Mouse (Mus musculus): Measurements from ENCODE around the gene 1700061G19Rik. TPM values are rescaled to one million over a fixed set of nuclear protein-coding genes. Genes with fewer than 3 reads are reported as not detected.

The 1700061G19Rik gene
- polyA plus RNA-seq, 1 experiment from 2014 or later: 0.65 TPM

DNA sequence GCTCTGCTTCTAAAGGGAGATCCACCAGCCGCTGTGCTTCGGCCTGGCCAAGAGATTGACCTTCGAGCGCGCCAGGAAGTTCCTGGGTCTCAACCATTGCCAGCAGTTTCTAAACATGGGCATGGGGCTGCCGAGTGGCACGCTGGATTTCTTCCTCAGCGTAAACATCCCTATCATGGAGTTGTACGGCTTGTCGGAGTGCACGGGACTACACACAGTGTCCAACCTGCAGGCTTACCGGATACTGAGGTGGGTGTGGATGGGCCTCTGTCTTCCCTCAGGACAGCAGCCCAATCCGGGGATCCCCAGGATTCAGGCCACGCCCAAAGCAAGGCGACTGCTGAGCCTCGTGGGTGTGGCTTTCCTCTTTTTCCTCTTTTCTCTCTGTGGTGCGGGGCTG lies 8.3 kb downstream of the 1700061G19Rik start:
- Histone ChIP-seq H3K36me3 (ENCODE audit: control insufficient read depth, insufficient read depth) (peaks cover 2% of the 10 kb centered on the region; the same call in 1 of the 2 replicates), H3K9ac (replicated peaks; ENCODE audit: low read depth, low read length) (no peak overlapping the region), H3K4me3 (replicated peaks; ENCODE audit: low read length) (no peak overlapping the region), H3K27ac (ENCODE audit: low read length) (no peak overlapping the region), H3K9me3 (ENCODE audit: control insufficient read depth, low read length) (no peaks in the 10 kb centered on the region), H3K4me1 (replicated peaks; ENCODE audit: control insufficient read depth, insufficient read depth, low read length) (no peaks in the 10 kb centered on the region), H3K4me2 (ENCODE audit: low read length) (peak overlapping the region; percentile 18; the same call in 1 of the 2 replicates), H3K27me3 (replicated peaks; ENCODE audit: control insufficient read depth, insufficient read depth, low read length) (no peaks in the 10 kb centered on the region)
- no peak for ATAC-seq
- 44% methylated on average over 17 of the region's 17 CpGs for WGBS

DNA sequence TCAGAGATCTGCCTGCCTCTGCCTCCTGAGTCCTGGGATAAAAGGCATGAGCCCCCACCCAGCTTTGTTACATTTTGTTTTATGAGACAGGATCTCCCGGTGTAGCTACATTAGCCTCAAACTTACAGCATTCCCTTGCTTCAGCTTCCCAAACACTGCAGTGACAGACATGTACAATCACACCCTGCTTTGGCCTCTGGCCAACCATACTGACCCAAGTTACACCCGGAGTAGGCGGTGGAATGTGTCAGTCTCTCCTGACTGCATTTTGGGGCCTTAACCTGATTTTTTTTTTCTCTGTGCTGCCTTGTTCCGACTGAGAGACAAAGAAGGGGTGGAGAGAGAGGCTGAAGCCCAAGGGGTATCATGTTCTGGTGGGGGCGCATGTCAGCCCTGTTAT lies 9.1 kb downstream of the 1700061G19Rik start:
- 77% methylated on average over 5 of the region's 5 CpGs for WGBS
- H3K4me1 ChIP-seq (replicated peaks; ENCODE audit: control insufficient read depth, insufficient read depth, low read length): no peaks in the 10 kb centered on the region

DNA sequence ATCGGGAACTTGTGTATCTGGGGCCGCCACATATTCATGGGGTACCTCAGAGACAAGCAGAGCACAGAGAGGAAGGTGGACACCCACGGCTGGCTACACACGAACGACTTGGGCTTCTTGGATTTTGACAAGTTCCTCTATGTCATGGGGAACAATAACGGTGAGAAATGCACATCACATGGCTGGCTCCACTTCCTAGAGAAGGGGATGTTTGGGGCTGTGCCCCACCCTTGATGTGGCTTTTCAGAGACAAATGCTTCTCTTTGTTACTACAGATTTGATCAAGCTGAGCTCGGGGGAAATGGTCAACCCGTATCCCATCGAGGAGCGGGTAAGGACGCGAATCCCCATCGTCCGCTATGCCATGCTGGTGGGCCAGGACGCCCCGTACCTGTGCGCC lies 9.5 kb downstream of the 1700061G19Rik start:
- Histone ChIP-seq H3K4me1 (replicated peaks; ENCODE audit: control insufficient read depth, insufficient read depth, low read length) (no peaks in the 10 kb centered on the region), H3K9ac (replicated peaks; ENCODE audit: low read depth, low read length) (no peak overlapping the region), H3K27me3 (replicated peaks; ENCODE audit: control insufficient read depth, insufficient read depth, low read length) (no peaks in the 10 kb centered on the region), H3K27ac (ENCODE audit: low read length) (no peak overlapping the region), H3K4me3 (replicated peaks; ENCODE audit: low read length) (no peak overlapping the region), H3K4me2 (ENCODE audit: low read length) (no peak overlapping the region), H3K36me3 (ENCODE audit: control insufficient read depth, insufficient read depth) (peaks cover 7% of the 10 kb centered on the region; the same call in 1 of the 2 replicates), H3K9me3 (ENCODE audit: control insufficient read depth, low read length) (no peaks in the 10 kb centered on the region)
- 92% methylated on average over 17 of the region's 17 CpGs for WGBS
- no peak for ATAC-seq

More for the DNA sequence above, 9.1 kb downstream of the 1700061G19Rik start:
- H3K9me3 ChIP-seq (ENCODE audit: control insufficient read depth, low read length): no peaks in the 10 kb centered on the region
- no peak overlapping the region for H3K4me3 ChIP-seq (replicated peaks; ENCODE audit: low read length)
- H3K9ac ChIP-seq (replicated peaks; ENCODE audit: low read depth, low read length): no peak overlapping the region
- ATAC-seq: no peak
- no peaks in the 10 kb centered on the region for H3K27me3 ChIP-seq (replicated peaks; ENCODE audit: control insufficient read depth, insufficient read depth, low read length)
- peaks cover 7% of the 10 kb centered on the region; the same call in 1 of the 2 replicates for H3K36me3 ChIP-seq (ENCODE audit: control insufficient read depth, insufficient read depth)
- no peak overlapping the region for H3K4me2 ChIP-seq (ENCODE audit: low read length)
- no peak overlapping the region for H3K27ac ChIP-seq (ENCODE audit: low read length)

DNA sequence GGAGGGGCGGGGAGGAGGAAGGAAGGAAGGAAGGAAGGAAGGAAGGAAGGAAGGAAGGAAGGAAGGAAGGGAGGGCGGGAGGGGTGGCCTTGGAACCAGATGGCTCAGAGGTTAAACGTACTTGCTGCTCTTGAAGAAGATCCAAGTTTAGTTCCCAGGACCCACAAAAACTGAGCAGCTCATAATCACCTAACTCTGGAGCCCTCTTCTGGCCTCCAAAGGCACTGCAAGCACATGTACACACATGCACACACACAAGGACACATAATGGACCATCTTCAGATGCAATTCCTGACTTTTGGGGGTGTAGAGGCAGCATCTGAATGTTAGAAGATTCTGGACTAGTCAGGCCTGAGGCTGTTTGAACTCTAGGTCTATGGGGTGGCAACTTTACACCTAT lies 12.8 kb downstream of the 1700061G19Rik start:
- Histone ChIP-seq H3K4me2 (ENCODE audit: low read length) (no peak overlapping the region), H3K27ac (ENCODE audit: low read length) (no peak overlapping the region), H3K9me3 (ENCODE audit: control insufficient read depth, low read length) (0 out of 2 replicates have a peak, but pooled peaks cover 3% of the 10 kb centered on the region), H3K9ac (replicated peaks; ENCODE audit: low read depth, low read length) (no peak overlapping the region), H3K36me3 (ENCODE audit: control insufficient read depth, insufficient read depth) (peaks cover 24% of the 10 kb centered on the region), H3K27me3 (replicated peaks; ENCODE audit: control insufficient read depth, insufficient read depth, low read length) (no peaks in the 10 kb centered on the region), H3K4me1 (replicated peaks; ENCODE audit: control insufficient read depth, insufficient read depth, low read length) (no peaks in the 10 kb centered on the region), H3K4me3 (replicated peaks; ENCODE audit: low read length) (no peak overlapping the region)
- no peak for ATAC-seq
- WGBS: 76% methylated on average over 2 of the region's 3 CpGs

DNA sequence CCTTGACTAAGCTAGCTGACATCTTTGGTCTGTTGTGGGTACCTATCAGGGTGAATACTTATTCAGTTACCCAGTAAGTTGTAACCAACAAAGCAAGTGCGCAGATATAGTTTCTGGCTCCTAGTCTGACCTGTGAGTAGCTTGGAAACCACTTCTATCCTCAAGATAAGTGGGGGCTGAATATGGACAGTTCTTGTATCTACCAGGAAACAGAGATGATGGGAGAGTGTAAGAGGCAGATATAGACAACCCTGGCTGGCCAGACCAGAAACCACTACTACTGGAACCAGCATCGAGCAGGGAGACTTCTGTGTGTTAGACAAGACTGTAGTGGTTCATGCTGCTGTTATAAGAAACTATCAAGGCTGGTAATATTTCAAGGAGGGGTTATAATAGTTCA lies 14.7 kb downstream of the 1700061G19Rik start:
- Histone ChIP-seq H3K9ac (replicated peaks; ENCODE audit: low read depth, low read length) (no peak overlapping the region), H3K9me3 (ENCODE audit: control insufficient read depth, low read length) (0 out of 2 replicates have a peak, but pooled peaks cover 3% of the 10 kb centered on the region), H3K27me3 (replicated peaks; ENCODE audit: control insufficient read depth, insufficient read depth, low read length) (no peaks in the 10 kb centered on the region), H3K4me2 (ENCODE audit: low read length) (no peak overlapping the region), H3K36me3 (ENCODE audit: control insufficient read depth, insufficient read depth) (peaks cover 40% of the 10 kb centered on the region), H3K27ac (ENCODE audit: low read length) (no peak overlapping the region), H3K4me1 (replicated peaks; ENCODE audit: control insufficient read depth, insufficient read depth, low read length) (no peaks in the 10 kb centered on the region), H3K4me3 (replicated peaks; ENCODE audit: low read length) (no peak overlapping the region)
- 98% methylated on average over 2 of the region's 2 CpGs for WGBS
- no peak for ATAC-seq

DNA sequence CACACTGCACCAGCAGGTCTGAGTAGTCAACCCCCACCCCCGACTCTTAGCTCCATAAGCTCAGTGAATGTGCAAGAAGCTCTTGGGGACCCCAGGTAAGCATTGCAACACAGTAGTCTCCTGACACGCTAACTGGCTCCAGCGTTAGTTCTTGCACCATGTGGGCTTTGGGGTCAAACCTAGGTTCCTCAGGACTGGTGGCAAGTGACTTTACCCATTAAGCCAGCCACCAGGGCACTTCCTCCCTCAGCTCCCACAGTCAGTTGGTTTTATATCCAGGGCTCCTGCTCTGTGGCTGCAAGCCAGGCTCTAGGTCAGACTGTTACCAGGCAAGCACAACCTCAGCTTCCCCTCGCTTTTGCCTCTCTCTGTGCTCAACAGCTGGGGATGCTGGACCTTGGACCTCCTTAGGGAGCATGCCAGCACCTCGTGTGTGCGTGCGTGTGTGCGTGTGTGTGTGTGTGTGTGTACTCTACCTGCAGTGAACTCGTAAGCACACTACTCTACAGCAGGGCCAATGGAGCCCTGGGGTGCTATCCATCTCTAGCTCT lies 20.2 kb downstream of the 1700061G19Rik start:
- no peak for ATAC-seq
- no peak overlapping the region for H3K4me2 ChIP-seq (ENCODE audit: low read length)
- H3K4me3 ChIP-seq (replicated peaks; ENCODE audit: low read length): no peak overlapping the region
- 0 out of 2 replicates have a peak, but pooled peaks cover 3% of the 10 kb centered on the region for H3K9me3 ChIP-seq (ENCODE audit: control insufficient read depth, low read length)
- peaks cover 41% of the 10 kb centered on the region for H3K36me3 ChIP-seq (ENCODE audit: control insufficient read depth, insufficient read depth)
- H3K27me3 ChIP-seq (replicated peaks; ENCODE audit: control insufficient read depth, insufficient read depth, low read length): no peaks in the 10 kb centered on the region
- no peak overlapping the region for H3K9ac ChIP-seq (replicated peaks; ENCODE audit: low read depth, low read length)
- peaks cover 20% of the 10 kb centered on the region for H3K4me1 ChIP-seq (replicated peaks; ENCODE audit: control insufficient read depth, insufficient read depth, low read length)
- H3K27ac ChIP-seq (ENCODE audit: low read length): no peak overlapping the region
- 92% methylated on average over 9 of the region's 9 CpGs for WGBS

DNA sequence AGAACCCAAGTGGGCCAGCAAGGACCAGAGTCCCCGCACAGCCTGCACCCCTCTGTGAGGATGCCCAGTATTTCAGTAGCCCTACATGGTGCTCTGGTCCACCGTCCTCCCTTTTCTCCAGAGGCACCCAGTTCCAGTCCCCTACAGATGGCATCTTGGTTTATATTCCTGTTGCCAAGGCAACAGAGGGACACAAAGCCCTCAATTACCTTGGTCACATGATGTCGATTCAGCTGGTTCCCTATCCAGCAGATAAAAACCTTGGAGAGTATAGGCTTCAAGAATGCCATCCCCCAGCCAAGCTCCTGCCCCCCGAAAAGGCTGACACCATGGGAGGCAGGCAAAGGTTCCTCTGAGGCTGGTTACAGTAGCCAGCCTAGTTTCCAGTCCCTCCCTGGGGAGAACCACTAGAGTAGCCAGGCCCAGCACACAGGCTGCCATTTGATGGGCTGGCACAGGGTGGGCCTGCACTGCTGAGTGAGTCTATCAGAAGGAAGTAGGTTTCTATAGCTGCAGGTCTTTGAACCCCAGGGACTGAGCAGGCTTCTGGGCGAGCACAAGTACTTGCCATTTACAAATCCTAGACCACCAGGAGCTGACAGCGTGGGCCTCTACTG lies 21.3 kb downstream of the 1700061G19Rik start:
- peak overlapping the region; percentile 32 for H3K9ac ChIP-seq (replicated peaks; ENCODE audit: low read depth, low read length)
- peak; percentile 77 for ATAC-seq
- 59% methylated on average over 6 of the region's 6 CpGs for WGBS

DNA sequence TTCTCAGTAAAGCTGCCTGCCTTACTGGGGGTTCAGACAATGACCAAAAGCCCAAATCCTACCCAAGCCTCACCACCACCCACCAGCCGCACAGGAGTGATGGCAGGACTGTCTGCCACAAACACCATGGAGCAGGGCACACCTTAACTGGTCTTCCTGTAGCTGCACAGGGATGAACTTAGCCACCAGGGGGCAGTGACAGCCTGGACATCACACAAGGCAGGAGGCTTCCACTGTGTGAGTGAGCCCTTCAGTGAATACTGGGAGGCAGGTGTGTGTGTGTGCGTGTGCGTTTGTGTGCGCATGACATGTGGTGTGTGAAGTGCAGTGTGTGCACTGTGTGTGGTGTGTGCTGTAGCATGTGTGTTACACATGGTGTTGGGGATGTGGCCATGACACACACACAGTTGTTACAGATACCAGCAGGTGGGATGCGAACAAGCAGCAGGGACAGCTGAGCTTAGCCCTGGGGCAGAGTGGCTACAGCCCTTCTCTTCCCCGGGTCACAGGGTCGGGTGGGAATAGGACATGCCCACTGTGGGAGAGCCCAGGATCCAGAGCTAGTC lies 22.4 kb downstream of the 1700061G19Rik start:
- Histone ChIP-seq H3K9me3 (ENCODE audit: control insufficient read depth, low read length) (no peaks in the 10 kb centered on the region), H3K4me3 (replicated peaks; ENCODE audit: low read length) (no peak overlapping the region), H3K4me2 (ENCODE audit: low read length) (no peak overlapping the region), H3K27me3 (replicated peaks; ENCODE audit: control insufficient read depth, insufficient read depth, low read length) (no peaks in the 10 kb centered on the region), H3K9ac (replicated peaks; ENCODE audit: low read depth, low read length) (no peak overlapping the region), H3K36me3 (ENCODE audit: control insufficient read depth, insufficient read depth) (peaks cover 39% of the 10 kb centered on the region), H3K27ac (ENCODE audit: low read length) (peak overlapping the region; percentile 79; the same call in 1 of the 2 replicates), H3K4me1 (replicated peaks; ENCODE audit: control insufficient read depth, insufficient read depth, low read length) (peaks cover 20% of the 10 kb centered on the region)
- 80% methylated on average over 7 of the region's 7 CpGs for WGBS
- peak; percentile 53 for ATAC-seq

More for the DNA sequence above, 21.3 kb downstream of the 1700061G19Rik start:
- Histone ChIP-seq H3K27ac (ENCODE audit: low read length) (peak overlapping the region; percentile 79), H3K27me3 (replicated peaks; ENCODE audit: control insufficient read depth, insufficient read depth, low read length) (no peaks in the 10 kb centered on the region), H3K9me3 (ENCODE audit: control insufficient read depth, low read length) (no peaks in the 10 kb centered on the region), H3K4me2 (ENCODE audit: low read length) (no peak overlapping the region), H3K36me3 (ENCODE audit: control insufficient read depth, insufficient read depth) (peaks cover 43% of the 10 kb centered on the region), H3K4me3 (replicated peaks; ENCODE audit: low read length) (no peak overlapping the region), H3K4me1 (replicated peaks; ENCODE audit: control insufficient read depth, insufficient read depth, low read length) (peaks cover 20% of the 10 kb centered on the region)

DNA sequence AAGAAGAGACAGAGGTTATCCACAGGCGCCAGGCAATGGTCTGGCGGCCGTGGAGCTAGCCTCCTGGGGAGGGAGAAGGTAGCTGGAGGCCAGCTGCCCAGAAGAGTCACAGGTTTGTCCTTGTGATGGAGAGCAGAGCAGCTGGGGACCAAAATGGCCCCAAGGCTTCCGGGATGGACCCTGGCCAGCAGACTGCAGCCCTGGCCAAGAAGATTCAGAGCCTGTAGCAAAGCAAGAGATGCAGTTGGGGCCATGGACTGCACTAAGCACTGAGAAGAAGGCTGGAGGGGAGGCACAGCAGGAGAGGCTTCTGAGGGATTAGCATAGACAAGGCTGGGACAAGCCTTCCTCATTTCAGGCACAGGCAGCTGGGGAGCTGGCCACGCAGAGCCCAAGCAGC lies 27.4 kb downstream of the 1700061G19Rik start:
- peaks cover 23% of the 10 kb centered on the region for H3K36me3 ChIP-seq (ENCODE audit: control insufficient read depth, insufficient read depth)

More for the DNA sequence above, 27.4 kb downstream of the 1700061G19Rik start:
- Histone ChIP-seq H3K9me3 (ENCODE audit: control insufficient read depth, low read length) (no peaks in the 10 kb centered on the region), H3K4me2 (ENCODE audit: low read length) (no peak overlapping the region), H3K9ac (replicated peaks; ENCODE audit: low read depth, low read length) (no peak overlapping the region), H3K4me3 (replicated peaks; ENCODE audit: low read length) (no peak overlapping the region), H3K27ac (ENCODE audit: low read length) (no peak overlapping the region), H3K4me1 (replicated peaks; ENCODE audit: control insufficient read depth, insufficient read depth, low read length) (peaks cover 3% of the 10 kb centered on the region), H3K27me3 (replicated peaks; ENCODE audit: control insufficient read depth, insufficient read depth, low read length) (no peaks in the 10 kb centered on the region)
- no peak for ATAC-seq
- WGBS: 79% methylated on average over 5 of the region's 5 CpGs
